In genomic region chr2:164449341-164450042, GRCm38 (mm10) we compare ENCODE assay signal across 23 mouse cellular contexts. TPM values are rescaled to one million over a fixed set of nuclear protein-coding genes. Genes with fewer than 3 reads are reported as not detected.
DNase-seq lines count a peak whose midpoint lies in the region; ATAC-seq and TF ChIP-seq lines count a peak whose summit lies in the region.
"Had no signal": no experiment of that assay in that cellular context is flagged by ENCODE, and none has a peak within 500 bp of the region (broad histone marks: within the 10 kb centered on the region; RNA-seq: fewer than 3 reads in every experiment).

No protein-coding gene starts in this region.

- no peaks in the 10 kb centered on the region for H3K36me3 ChIP-seq in heart, embryonic 10.5 days
- no peaks in the 10 kb centered on the region for H3K36me3 ChIP-seq in intestine, embryonic 15.5 days
- H3K36me3 ChIP-seq in intestine, postnatal 0 days (ENCODE audit: control insufficient read depth, insufficient read depth) = no peaks in the 10 kb centered on the region
- H3K36me3 ChIP-seq in testis, adult 2 months (ENCODE audit: control insufficient read depth, insufficient read depth, low read length) = no peaks in the 10 kb centered on the region
- H3K36me3 ChIP-seq: forebrain, embryonic 12.5 days; G1E; hindbrain, embryonic 12.5 days; liver, embryonic 12.5 days had no signal

- ATAC-seq in intestine, embryonic 15.5 days = 0 out of 2 replicates have a peak, but pooled peaks have one; percentile 24
- ATAC-seq in intestine, postnatal 0 days = no peak
- ATAC-seq: activated CD4-positive, CD25-positive, alpha-beta regulatory T cell, adult 4 months; liver, embryonic 12.5 days had no signal

- no peaks in the 10 kb centered on the region for H3K27me3 ChIP-seq in heart, embryonic 10.5 days (ENCODE audit: insufficient read depth, poor library complexity, severe bottlenecking)
- H3K27me3 ChIP-seq in intestine, embryonic 15.5 days (replicated peaks) = no peaks in the 10 kb centered on the region
- H3K27me3 ChIP-seq in intestine, postnatal 0 days (replicated peaks; ENCODE audit: control insufficient read depth, insufficient read depth, low read length) = no peaks in the 10 kb centered on the region
- H3K27me3 ChIP-seq in testis, adult 2 months (ENCODE audit: control insufficient read depth, insufficient read depth, low read length) = no peaks in the 10 kb centered on the region

- peaks cover 35% of the 10 kb centered on the region for H3K4me1 ChIP-seq in heart, embryonic 10.5 days
- peaks cover 9% of the 10 kb centered on the region for H3K4me1 ChIP-seq in intestine, embryonic 15.5 days (replicated peaks)
- peaks cover 4% of the 10 kb centered on the region for H3K4me1 ChIP-seq in intestine, postnatal 0 days (replicated peaks; ENCODE audit: control insufficient read depth, insufficient read depth, low read length)
- H3K4me1 ChIP-seq in testis, adult 2 months (ENCODE audit: control insufficient read depth, insufficient read depth, low read length) = no peaks in the 10 kb centered on the region
- H3K4me1 ChIP-seq: forebrain, embryonic 12.5 days had no signal

- TF ChIP-seq CTCF in intestine, postnatal 0 days (IDR thresholded peaks at IDR 0.05; ENCODE audit: low read depth) = no peak
- TF ChIP-seq CTCF in testis, adult 2 months (IDR thresholded peaks at IDR 0.05; ENCODE audit: control insufficient read depth, insufficient read depth, insufficient replicate concordance, low read depth, low read length) = no peak

- H3K9ac ChIP-seq in intestine, embryonic 15.5 days = no peak overlapping the region
- H3K9ac ChIP-seq in intestine, postnatal 0 days (ENCODE audit: low read depth, low read length) = no peak overlapping the region
- H3K9ac ChIP-seq: forebrain, embryonic 12.5 days; hindbrain, embryonic 12.5 days; liver, embryonic 12.5 days; lung, embryonic 14.5 days had no signal

- no peaks in the 10 kb centered on the region for H3K9me3 ChIP-seq in heart, embryonic 10.5 days
- H3K9me3 ChIP-seq in intestine, embryonic 15.5 days = no peaks in the 10 kb centered on the region
- H3K9me3 ChIP-seq in intestine, postnatal 0 days (ENCODE audit: control insufficient read depth) = no peaks in the 10 kb centered on the region
- H3K9me3 ChIP-seq: forebrain, embryonic 12.5 days; G1E; hindbrain, embryonic 12.5 days; liver, embryonic 12.5 days had no signal

- H3K4me2 ChIP-seq in intestine, embryonic 15.5 days (replicated peaks) = no peak overlapping the region
- H3K4me2 ChIP-seq in intestine, postnatal 0 days (replicated peaks; ENCODE audit: low read depth) = no peak overlapping the region
- H3K4me2 ChIP-seq: forebrain, embryonic 12.5 days; hindbrain, embryonic 12.5 days; liver, embryonic 12.5 days; lung, embryonic 14.5 days had no signal

- H3K4me3 ChIP-seq in heart, embryonic 10.5 days = no peak overlapping the region; the same call in 1 of the 2 replicates
- no peak overlapping the region for H3K4me3 ChIP-seq in intestine, embryonic 15.5 days (replicated peaks)
- H3K4me3 ChIP-seq in intestine, postnatal 0 days (ENCODE audit: low read depth, low read length) = no peak overlapping the region
- no peak overlapping the region for H3K4me3 ChIP-seq in testis, adult 2 months (ENCODE audit: control insufficient read depth, low read depth, low read length)
- H3K4me3 ChIP-seq: forebrain, embryonic 12.5 days; hindbrain, embryonic 12.5 days; liver, embryonic 12.5 days had no signal

- DNase-seq in heart, embryonic 10.5 days (ENCODE audit: low spot score) = no peak
- DNase-seq in heart, adult 11 months = no peak
- no peak for DNase-seq in testis, postnatal 10 days (ENCODE audit: low spot score)
- DNase-seq in cerebellum, postnatal 14 days = no peak
- no peak for DNase-seq in layer of hippocampus, adult 8-10 months (ENCODE audit: low spot score in 2 of 2)
- DNase-seq: adrenal gland, postnatal 10 days; cerebellum, postnatal 10 days; kidney, postnatal 25 days; lung, embryonic 14.5 days; thymus, adult 18-20 months; thymus, postnatal 4 days had no signal

- TF ChIP-seq POLR2A in testis, adult 2 months (IDR thresholded peaks at IDR 0.05; ENCODE audit: control insufficient read depth, low read depth, low read length) = no peak

- 0 out of 2 replicates have a peak overlapping the region, but pooled peaks have one; percentile 52 for H3K27ac ChIP-seq in heart, embryonic 10.5 days
- H3K27ac ChIP-seq in intestine, embryonic 15.5 days = no peak overlapping the region
- H3K27ac ChIP-seq in intestine, postnatal 0 days (ENCODE audit: low read depth, low read length) = no peak overlapping the region
- H3K27ac ChIP-seq in testis, adult 2 months (ENCODE audit: control insufficient read depth, insufficient read depth, low read depth, low read length) = peak overlapping the region; percentile 9
- H3K27ac ChIP-seq: forebrain, embryonic 12.5 days; hindbrain, embryonic 12.5 days; liver, embryonic 12.5 days had no signal

- 63% methylated on average over 14 of the region's 14 CpGs for WGBS in heart, embryonic 10.5 days
- 62% methylated on average over 14 of the region's 14 CpGs for WGBS in intestine, embryonic 15.5 days
- WGBS in intestine, postnatal 0 days = 60% methylated on average over 14 of the region's 14 CpGs

RNA-seq across cellular contexts. Expression of gene Sdc4, which starts 5.8 kb away (rescaled TPM):
- polyA plus RNA-seq in heart, embryonic 10.5 days (2016; fragmentation: Nextera tagmentation; extraction: Ambion mirVana) = 37.3 and 37.8 TPM in 2 replicates
- polyA plus RNA-seq in intestine, embryonic 15.5 days (2015; fragmentation: Nextera tagmentation; extraction: Ambion mirVana) = 120 and 126 TPM in 2 replicates
- 92.0 and 103 TPM in 2 replicates for polyA plus RNA-seq in intestine, postnatal 0 days (2015; fragmentation: Nextera tagmentation; extraction: Ambion mirVana)
- polyA plus RNA-seq in testis, adult 2 months (2012; rRNA removed) = 12.2 and 16.6 TPM in 2 replicates
- total RNA-seq in layer of hippocampus, adult 8-10 months (2022) = 100 to 1,000 TPM; 109 to 165 (median 131) TPM
- polyA plus RNA-seq: G1E had no signal

RNA-seq across cellular contexts. Expression of gene Sys1, which starts 7.3 kb away (rescaled TPM):
- 41.2 and 52.5 TPM in 2 replicates for polyA plus RNA-seq in heart, embryonic 10.5 days (2016; fragmentation: Nextera tagmentation; extraction: Ambion mirVana)
- 51.1 and 61.9 TPM in 2 replicates for polyA plus RNA-seq in intestine, embryonic 15.5 days (2015; fragmentation: Nextera tagmentation; extraction: Ambion mirVana)
- 58.7 and 62.3 TPM in 2 replicates for polyA plus RNA-seq in intestine, postnatal 0 days (2015; fragmentation: Nextera tagmentation; extraction: Ambion mirVana)
- polyA plus RNA-seq in testis, adult 2 months (2012; rRNA removed) = 26.1 and 26.4 TPM in 2 replicates
- 10 to 100 TPM; 40.4 to 45.8 (median 44.8) TPM for total RNA-seq in layer of hippocampus, adult 8-10 months (2022)

RNA-seq across cellular contexts. Expression of gene Gm20458, which starts 11.3 kb away (rescaled TPM):
- polyA plus RNA-seq in heart, embryonic 10.5 days (2016; fragmentation: Nextera tagmentation; extraction: Ambion mirVana) = 10.3 and 11.7 TPM in 2 replicates
- 9.4 and 18.5 TPM in 2 replicates for polyA plus RNA-seq in intestine, embryonic 15.5 days (2015; fragmentation: Nextera tagmentation; extraction: Ambion mirVana)
- polyA plus RNA-seq in intestine, postnatal 0 days (2015; fragmentation: Nextera tagmentation; extraction: Ambion mirVana) = 21.4 and 29.1 TPM in 2 replicates
- polyA plus RNA-seq in testis, adult 2 months (2012; rRNA removed) = 5.0 and 5.6 TPM in 2 replicates
- 10 to 100 TPM in 1 of 4 experiments, 1 to 10 TPM in 2, not detected in 1; 8.4 to 15.8 (median 9.9) TPM for total RNA-seq in layer of hippocampus, adult 8-10 months (2022)

RNA-seq across cellular contexts. Expression of gene Trp53tg5, which starts 24.0 kb away (rescaled TPM):
- polyA plus RNA-seq in heart, embryonic 10.5 days (2016; fragmentation: Nextera tagmentation; extraction: Ambion mirVana) = not detected in 2 replicates
- polyA plus RNA-seq in intestine, embryonic 15.5 days (2015; fragmentation: Nextera tagmentation; extraction: Ambion mirVana) = not detected in 2 replicates
- not detected in 2 replicates for polyA plus RNA-seq in intestine, postnatal 0 days (2015; fragmentation: Nextera tagmentation; extraction: Ambion mirVana)
- 97.8 and 104 TPM in 2 replicates for polyA plus RNA-seq in testis, adult 2 months (2012; rRNA removed)
- total RNA-seq in layer of hippocampus, adult 8-10 months (2022) = not detected
- total RNA-seq: adrenal gland, postnatal 10 days; G1E; gastrocnemius, adult 8-10 months; left cerebral cortex, adult 18-20 months; left cerebral cortex, postnatal 36 days had no signal
- polyA plus RNA-seq: brain, embryonic 14.5 days; forebrain, embryonic 12.5 days; G1E; hindbrain, embryonic 12.5 days; liver, embryonic 12.5 days; lung, embryonic 14.5 days had no signal

RNA-seq across cellular contexts. Expression of gene Dbndd2, which starts 36.4 kb away (rescaled TPM):
- 7.4 and 16.5 TPM in 2 replicates for polyA plus RNA-seq in heart, embryonic 10.5 days (2016; fragmentation: Nextera tagmentation; extraction: Ambion mirVana)
- polyA plus RNA-seq in intestine, embryonic 15.5 days (2015; fragmentation: Nextera tagmentation; extraction: Ambion mirVana) = 4.7 and 14.8 TPM in 2 replicates
- 15.9 and 18.8 TPM in 2 replicates for polyA plus RNA-seq in intestine, postnatal 0 days (2015; fragmentation: Nextera tagmentation; extraction: Ambion mirVana)
- polyA plus RNA-seq in testis, adult 2 months (2012; rRNA removed) = 16.5 and 17.0 TPM in 2 replicates
- 100 to 1,000 TPM; 109 to 163 (median 138) TPM for total RNA-seq in layer of hippocampus, adult 8-10 months (2022)

Comparison
In these comparisons a context has a peak if more than half of its experiments do, and no peak if none do; other contexts are left out.
1. H3K27ac ChIP-seq: peak in heart, embryonic 10.5 days (single experiment) and testis, adult 2 months (single experiment); none in intestine, embryonic 15.5 days (single experiment) and intestine, postnatal 0 days (single experiment).